Mouse (Mus musculus) small intestine, adult 2 months (tissue): Measurements from ENCODE around the gene Elmo1.

ENCODE experiments used
- CTCF ChIP-seq: fragments of 200-500 bp; IDR thresholded peaks from 2 replicates; pipeline ENCODE4 v1.5.1; 2012; ENCODE audit warnings: low read depth, mild to moderate bottlenecking, control low read depth, inconsistent platforms, low read length, moderate library complexity, mixed read lengths; ENCODE audit not compliant: insufficient replicate concordance, insufficient read length; ENCODE audit errors: extremely low read depth
- POLR2A ChIP-seq: fragments of 200-500 bp; IDR thresholded peaks from 2 replicates; pipeline ENCODE4 v1.6.1; 2012; ENCODE audit warnings: low read depth, mild to moderate bottlenecking, control low read depth, inconsistent platforms, low read length, moderate library complexity

DNA sequence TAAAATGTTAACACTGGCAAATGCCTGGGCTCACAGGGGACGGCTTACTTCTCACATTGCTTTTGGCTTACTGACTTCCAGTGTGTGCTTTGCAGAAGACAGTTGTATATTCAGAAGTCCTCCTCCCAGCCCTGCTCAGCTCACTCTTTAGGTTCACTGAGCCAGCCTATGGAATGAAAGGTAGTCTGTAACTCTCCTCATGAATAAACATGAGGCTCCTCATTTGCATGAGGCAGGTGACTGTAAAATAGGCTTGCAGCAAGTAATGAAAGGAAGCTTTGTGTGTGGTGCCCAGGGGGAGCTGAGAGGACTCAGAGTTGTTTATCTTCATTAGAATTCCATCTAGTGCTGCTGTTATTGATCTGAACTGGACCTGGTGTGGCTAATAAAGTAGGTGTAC, 364.0 kb downstream of the Elmo1 start:
- TF ChIP-seq CTCF (no peak), POLR2A (no peak)
